Mouse (Mus musculus) megakaryocyte-erythroid progenitor cell, adult 5-6 weeks (primary cell): Measurements from ENCODE around the gene Atg9b. TPM values are rescaled to one million over a fixed set of nuclear protein-coding genes. Genes with fewer than 3 reads are reported as not detected.

Experiments
- ATAC-seq: replicated peaks from 2 replicates; pipeline ENCODE4 v1.8.0; 2016; ENCODE audit warnings: mild to moderate bottlenecking, inconsistent platforms; ENCODE audit not compliant: severe bottlenecking, poor library complexity, low FRiP score, low TSS enrichment
- total RNA-seq, 2 experiments: library from RNA; stranded (forward) in 1 of 2; stranded (reverse) in 1 of 2; fragments of 200-1000, 215-1000 nt in 1 of 2; fragments of >200 nt in 1 of 2; fragmentation: Nextera tagmentation in 1 of 2; gene quantifications; 2 replicates each; pipeline ENCODE4 v1.2.3; 2014 to 2017

The Atg9b gene
- total RNA-seq, 2 experiments from 2014 or later = 5.2 to 7.3 TPM

GRCm38 (mm10) chr5:24353327-24353726 is 38.6 kb downstream of the Atg9b start:
- no peak for ATAC-seq

- ATAC-seq = no peak
These were observed 39.6 kb downstream of the Atg9b start for GRCm38 (mm10) chr5:24352251-24352859.

- ATAC-seq = peak; percentile 50
These were observed 40.2 kb downstream of the Atg9b start for GRCm38 (mm10) chr5:24351701-24352171.

GRCm38 (mm10) chr5:24351278-24351677 is 40.7 kb downstream of the Atg9b start, which contains the start of gene Kcnh2:
Gene Kcnh2, minus strand, starts transcription at chr5:24351604.
- ATAC-seq = no peak

GRCm38 (mm10) chr5:24350531-24351250 is 41.3 kb downstream of the Atg9b start:
- ATAC-seq = no peak

- ATAC-seq = no peak
These were observed 41.9 kb downstream of the Atg9b start for GRCm38 (mm10) chr5:24350073-24350472.

GRCm38 (mm10) chr5:24348546-24348945 is 43.4 kb downstream of the Atg9b start:
- ATAC-seq = no peak

GRCm38 (mm10) chr5:24348128-24348527 is 43.8 kb downstream of the Atg9b start:
- ATAC-seq = peak; percentile 58

GRCm38 (mm10) chr5:24347186-24347875 is 44.6 kb downstream of the Atg9b start:
- ATAC-seq = no peak

- peak; percentile 48 for ATAC-seq
These were observed 45.6 kb downstream of the Atg9b start for GRCm38 (mm10) chr5:24346313-24346712.

- 0 out of 2 replicates have a peak, but pooled peaks have one; percentile 4 for ATAC-seq
These were observed 47.4 kb downstream of the Atg9b start for GRCm38 (mm10) chr5:24344477-24345051.

- ATAC-seq = peak; percentile 66
These were observed 47.9 kb downstream of the Atg9b start for GRCm38 (mm10) chr5:24343977-24344436.

- peak; percentile 16; the same call in 1 of the 2 replicates for ATAC-seq
These were observed 48.6 kb downstream of the Atg9b start for GRCm38 (mm10) chr5:24343379-24343778.

GRCm38 (mm10) chr5:24342966-24343365 is 49.0 kb downstream of the Atg9b start:
- ATAC-seq = no peak

GRCm38 (mm10) chr5:24342205-24342963 is 49.6 kb downstream of the Atg9b start:
- ATAC-seq = no peak

GRCm38 (mm10) chr5:24337821-24338220 is 54.1 kb downstream of the Atg9b start:
- no peak for ATAC-seq

- 0 out of 2 replicates have a peak, but pooled peaks have one; percentile 33 for ATAC-seq
These were observed 54.6 kb downstream of the Atg9b start for GRCm38 (mm10) chr5:24337366-24337765.

GRCm38 (mm10) chr5:24335888-24336511 is 55.9 kb downstream of the Atg9b start:
- peak; percentile 81 for ATAC-seq

- no peak for ATAC-seq
These were observed 57.2 kb downstream of the Atg9b start for GRCm38 (mm10) chr5:24334749-24335148.
